Mouse (Mus musculus) left cerebral cortex, adult 9 months (tissue): ENCODE results near the gene Cul7.

Experiments
- DNase-seq, 2 experiments: peaks; one replicate each; pipeline ENCODE4 v3.0.0; 2022; ENCODE audit warnings: low spot score in 2 of 2

The Cul7 gene

GRCm38 (mm10) chr17:46704887-46705835 lies 55.0 kb downstream of the Cul7 start, which contains the start of gene Ppp2r5d:
Gene Ppp2r5d, minus strand, starts transcription at chr17:46705111.
- peak; percentile 94 to 98 for DNase-seq

- DNase-seq: no peak
These were observed 56.4 kb downstream of the Cul7 start for GRCm38 (mm10) chr17:46706375-46707089.

GRCm38 (mm10) chr17:46710959-46711597 lies 60.9 kb downstream of the Cul7 start, which contains the start of gene Pex6:
Gene Pex6, plus strand, starts transcription at chr17:46711463.
- peak; percentile 67 to 92 for DNase-seq

- no peak for DNase-seq
These were observed 61.6 kb downstream of the Cul7 start for GRCm38 (mm10) chr17:46711612-46712271.

GRCm38 (mm10) chr17:46712442-46712841 lies 62.3 kb downstream of the Cul7 start:
- DNase-seq: no peak

GRCm38 (mm10) chr17:46713849-46714248 lies 63.7 kb downstream of the Cul7 start:
- DNase-seq: no peak
